Mouse (Mus musculus) small intestine, adult 2 months (tissue): Measurements from ENCODE around the gene Exoc5. TPM values are rescaled to one million over a fixed set of nuclear protein-coding genes. Genes with fewer than 3 reads are reported as not detected.

Experiments
- H3K27ac ChIP-seq: fragments of 200-500 bp; 2 replicates; pipeline ENCODE4 v1.5.1; 2012; ENCODE audit warnings: low read depth, low read length, control low read depth, inconsistent platforms; ENCODE audit not compliant: insufficient read depth
- H3K27me3 ChIP-seq: fragments of 200-500 bp; 2 replicates; pipeline ENCODE4 v1.6.1; 2012; ENCODE audit warnings: mild to moderate bottlenecking, moderate library complexity, low read length, inconsistent platforms; ENCODE audit not compliant: control insufficient read depth, insufficient read depth
- H3K36me3 ChIP-seq: fragments of 200-500 bp; 2 replicates; pipeline ENCODE4 v1.6.1; 2012; ENCODE audit warnings: mild to moderate bottlenecking, low read length, control low read depth, inconsistent platforms; ENCODE audit not compliant: control insufficient read depth, insufficient read depth
- H3K4me1 ChIP-seq: fragments of 200-500 bp; 2 replicates; pipeline ENCODE4 v1.6.1; 2012; ENCODE audit warnings: low read length, inconsistent platforms, mixed read lengths; ENCODE audit not compliant: control insufficient read depth, insufficient read depth, insufficient read length
- H3K4me3 ChIP-seq: fragments of 200-500 bp; 2 replicates; pipeline ENCODE4 v1.5.1; 2012; ENCODE audit warnings: low read depth, mild to moderate bottlenecking, control low read depth, inconsistent platforms, low read length, moderate library complexity
- CTCF ChIP-seq: fragments of 200-500 bp; IDR thresholded peaks from 2 replicates; pipeline ENCODE4 v1.5.1; 2012; ENCODE audit warnings: low read depth, mild to moderate bottlenecking, control low read depth, inconsistent platforms, low read length, moderate library complexity, mixed read lengths; ENCODE audit not compliant: insufficient replicate concordance, insufficient read length; ENCODE audit errors: extremely low read depth
- POLR2A ChIP-seq: fragments of 200-500 bp; IDR thresholded peaks from 2 replicates; pipeline ENCODE4 v1.6.1; 2012; ENCODE audit warnings: low read depth, mild to moderate bottlenecking, control low read depth, inconsistent platforms, low read length, moderate library complexity
- WGBS: fragments of 180-500 bp; shearing (Covaris S2); methylation state at CpG from one replicate; pipeline ENCODE4 v1.1.7; 2018; 5-methylcytosine and 5-hydroxymethylcytosine counted together
- polyA plus RNA-seq: library from polyadenylated mRNA; depleted of rRNA; stranded (reverse); fragments of >200 nt; gene quantifications from 2 replicates; pipeline ENCODE4 v1.2.3, GENCODE M21; 2012

Exoc5 gene
- polyA plus RNA-seq, 1 experiment: 7.6 TPM

- 96% methylated on average over 5 of the region's 5 CpGs for WGBS
- H3K36me3 ChIP-seq: peaks cover 6% of the 10 kb centered on the region
- H3K27me3 ChIP-seq: no peaks in the 10 kb centered on the region
- H3K4me3 ChIP-seq: no peak overlapping the region
- TF ChIP-seq CTCF (no peak), POLR2A (no peak)
- H3K27ac ChIP-seq: no peak overlapping the region
- H3K4me1 ChIP-seq: peaks cover 4% of the 10 kb centered on the region; the same call in 1 of the 2 replicates
Measured at GRCm38 (mm10) chr14:49028991-49029390, 37.5 kb downstream of the Exoc5 start.

- Histone ChIP-seq H3K36me3 (peaks cover 6% of the 10 kb centered on the region), H3K27ac (no peak overlapping the region), H3K4me3 (no peak overlapping the region), H3K27me3 (no peaks in the 10 kb centered on the region), H3K4me1 (peaks cover 4% of the 10 kb centered on the region; the same call in 1 of the 2 replicates)
- no peak for TF ChIP-seq POLR2A
- WGBS: 72% methylated on average over 3 of the region's 3 CpGs
Measured at GRCm38 (mm10) chr14:49027779-49028368, 38.6 kb downstream of the Exoc5 start.

DNA sequence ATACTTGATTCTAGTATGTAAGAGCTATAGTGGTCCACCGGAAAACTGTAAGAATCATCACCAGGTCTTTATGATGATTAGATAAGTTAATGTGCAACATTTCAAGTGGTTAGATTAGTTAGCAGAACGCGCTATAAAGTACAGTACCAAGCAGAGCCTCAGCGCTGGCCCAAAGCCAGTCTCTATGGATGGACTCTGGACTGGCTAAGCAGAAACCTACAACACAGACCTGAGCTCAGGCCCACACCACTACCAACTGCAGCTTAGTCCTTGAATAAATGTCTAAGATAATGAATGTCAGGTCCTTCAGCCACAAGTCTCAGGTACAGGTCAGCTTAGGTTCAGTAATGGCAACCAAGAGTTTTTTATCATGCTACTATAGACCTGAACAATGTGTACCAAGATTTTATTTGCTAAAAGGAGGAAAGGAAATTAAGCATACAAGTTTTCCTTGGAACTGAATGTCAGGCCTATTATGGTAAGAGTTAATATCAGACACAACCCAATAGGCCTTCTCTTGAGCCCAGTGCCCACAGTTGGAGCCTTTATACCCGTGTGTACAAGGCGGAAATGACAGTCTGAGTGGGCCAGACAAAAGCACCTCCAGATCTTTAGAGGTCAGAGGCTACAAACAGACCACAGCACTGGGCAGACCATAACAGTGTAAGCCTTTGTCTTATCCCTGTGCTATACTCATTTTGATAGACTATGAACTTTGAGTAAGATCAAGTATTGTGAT is 39.2 kb downstream of the Exoc5 start:
- Histone ChIP-seq H3K4me1 (peaks cover 4% of the 10 kb centered on the region; the same call in 1 of the 2 replicates), H3K4me3 (no peak overlapping the region), H3K27me3 (no peaks in the 10 kb centered on the region), H3K27ac (peak overlapping the region; percentile 58), H3K36me3 (peaks cover 3% of the 10 kb centered on the region)
- 46% methylated on average over 6 of the region's 6 CpGs for WGBS
- TF ChIP-seq CTCF (no peak), POLR2A (no peak)

- Histone ChIP-seq H3K27ac (no peak overlapping the region), H3K4me1 (no peaks in the 10 kb centered on the region), H3K36me3 (peaks cover 19% of the 10 kb centered on the region), H3K27me3 (no peaks in the 10 kb centered on the region), H3K4me3 (no peak overlapping the region)
- 83% methylated on average over 5 of the region's 5 CpGs for WGBS
- TF ChIP-seq CTCF (no peak), POLR2A (no peak)
Measured at GRCm38 (mm10) chr14:49019765-49020164, 46.7 kb downstream of the Exoc5 start.

- 78% methylated on average over 2 of the region's 2 CpGs for WGBS
- Histone ChIP-seq H3K4me3 (no peak overlapping the region), H3K27ac (no peak overlapping the region), H3K36me3 (no peaks in the 10 kb centered on the region), H3K4me1 (no peaks in the 10 kb centered on the region), H3K27me3 (no peaks in the 10 kb centered on the region)
- TF ChIP-seq POLR2A (no peak), CTCF (no peak)
Measured at GRCm38 (mm10) chr14:49008399-49009189, 57.9 kb downstream of the Exoc5 start.

DNA sequence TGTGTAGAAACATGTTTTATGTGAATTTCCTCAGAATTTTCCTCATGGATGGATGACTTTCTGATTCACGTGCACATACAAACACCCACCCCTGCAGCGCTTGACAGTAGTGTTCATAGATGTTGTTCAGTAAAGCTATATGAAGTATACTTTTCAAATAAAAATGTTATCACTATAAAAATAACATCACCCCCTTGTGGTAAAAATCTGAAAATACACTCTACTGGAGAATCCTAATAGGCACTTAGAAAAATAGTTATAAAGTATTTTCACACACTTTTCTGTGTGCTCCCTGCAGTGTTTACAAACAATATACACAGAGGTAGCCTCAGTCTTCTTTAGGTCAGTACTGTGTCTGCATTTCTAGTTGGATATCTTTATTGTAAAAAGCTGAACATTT is 58.5 kb downstream of the Exoc5 start:
- Histone ChIP-seq H3K36me3 (no peaks in the 10 kb centered on the region), H3K4me1 (no peaks in the 10 kb centered on the region), H3K4me3 (no peak overlapping the region), H3K27ac (no peak overlapping the region), H3K27me3 (no peaks in the 10 kb centered on the region)
- no peak for TF ChIP-seq POLR2A
- no peak for TF ChIP-seq CTCF
- 98% methylated on average over 2 of the region's 2 CpGs for WGBS

- Histone ChIP-seq H3K36me3 (no peaks in the 10 kb centered on the region), H3K27ac (no peak overlapping the region), H3K27me3 (no peaks in the 10 kb centered on the region), H3K4me3 (no peak overlapping the region), H3K4me1 (no peaks in the 10 kb centered on the region)
- WGBS: 52% methylated on average over 3 of the region's 3 CpGs
- TF ChIP-seq CTCF (no peak), POLR2A (no peak)
Measured at GRCm38 (mm10) chr14:49001655-49002054, 64.8 kb downstream of the Exoc5 start.
